Mouse (Mus musculus) neural tube, embryonic 11.5 days (tissue): ENCODE data around the gene Plxnc1. TPM values are rescaled to one million over a fixed set of nuclear protein-coding genes. Genes with fewer than 3 reads are reported as not detected.

ENCODE experiments used
- ATAC-seq: fragments of 200-750 bp; cut with Nextera tagmentation; 2 replicates; pipeline ENCODE4 v1.8.0; 2017; ENCODE audit warnings: moderate number of reproducible peaks, mild to moderate bottlenecking, moderate TSS enrichment, moderate library complexity; ENCODE audit not compliant: insufficient read depth, low FRiP score, low TSS enrichment
- DNase-seq: peaks from one replicate; pipeline ENCODE4 v3.0.0-alpha.2; 2015; ENCODE audit warnings: low spot score
- H3K27ac ChIP-seq: fragments of 300-500 bp; sonication (generic); 2 replicates; pipeline ENCODE4 v1.5.1; 2014; ENCODE audit warnings: low read depth, mild to moderate bottlenecking, low read length
- H3K27me3 ChIP-seq: fragments of 300-500 bp; sonication (generic); 2 replicates; pipeline ENCODE4 v1.6.1; 2014; ENCODE audit warnings: mild to moderate bottlenecking, low read length, mixed read lengths; ENCODE audit not compliant: control insufficient read depth, insufficient read depth
- H3K36me3 ChIP-seq: fragments of 300-500 bp; sonication (generic); 2 replicates; pipeline ENCODE4 v1.6.1; 2014; ENCODE audit warnings: mild to moderate bottlenecking, low read length, moderate library complexity, mixed read lengths; ENCODE audit not compliant: control insufficient read depth, insufficient read depth
- H3K4me1 ChIP-seq: fragments of 300-500 bp; sonication (generic); 2 replicates; pipeline ENCODE4 v1.6.1; 2014; ENCODE audit warnings: low read length, mixed read lengths; ENCODE audit not compliant: control insufficient read depth, insufficient read depth
- H3K4me2 ChIP-seq: fragments of 300-500 bp; sonication (generic); 2 replicates; pipeline ENCODE4 v1.6.1; 2014; ENCODE audit warnings: low read depth, mild to moderate bottlenecking, moderate library complexity
- H3K4me3 ChIP-seq: fragments of 300-500 bp; sonication (generic); 2 replicates; pipeline ENCODE4 v1.5.1; 2014; ENCODE audit warnings: low read depth, low read length
- H3K9ac ChIP-seq: fragments of 300-500 bp; sonication (generic); 2 replicates; pipeline ENCODE4 v1.6.1; 2014; ENCODE audit warnings: mild to moderate bottlenecking, low read length
- H3K9me3 ChIP-seq: fragments of 300-500 bp; sonication (generic); 2 replicates; pipeline ENCODE4 v1.6.1; 2016; ENCODE audit warnings: low read length; ENCODE audit not compliant: control insufficient read depth
- WGBS: fragments of 180-500 bp; shearing (Covaris S2); extraction: QIAGEN DNeasy Blood & Tissue Kit; methylation state at CpG from one replicate; pipeline ENCODE4 v1.1.7; 2014; 5-methylcytosine and 5-hydroxymethylcytosine counted together
- polyA plus RNA-seq: library from polyadenylated mRNA; unstranded; fragments of >200 nt; fragmentation: Nextera tagmentation; extraction: Ambion mirVana; gene quantifications from 2 replicates; pipeline ENCODE4 v1.2.1, GENCODE M21; 2014

Plxnc1 gene
- polyA plus RNA-seq, 1 experiment from 2014 or later, result 3.1 TPM

DNA sequence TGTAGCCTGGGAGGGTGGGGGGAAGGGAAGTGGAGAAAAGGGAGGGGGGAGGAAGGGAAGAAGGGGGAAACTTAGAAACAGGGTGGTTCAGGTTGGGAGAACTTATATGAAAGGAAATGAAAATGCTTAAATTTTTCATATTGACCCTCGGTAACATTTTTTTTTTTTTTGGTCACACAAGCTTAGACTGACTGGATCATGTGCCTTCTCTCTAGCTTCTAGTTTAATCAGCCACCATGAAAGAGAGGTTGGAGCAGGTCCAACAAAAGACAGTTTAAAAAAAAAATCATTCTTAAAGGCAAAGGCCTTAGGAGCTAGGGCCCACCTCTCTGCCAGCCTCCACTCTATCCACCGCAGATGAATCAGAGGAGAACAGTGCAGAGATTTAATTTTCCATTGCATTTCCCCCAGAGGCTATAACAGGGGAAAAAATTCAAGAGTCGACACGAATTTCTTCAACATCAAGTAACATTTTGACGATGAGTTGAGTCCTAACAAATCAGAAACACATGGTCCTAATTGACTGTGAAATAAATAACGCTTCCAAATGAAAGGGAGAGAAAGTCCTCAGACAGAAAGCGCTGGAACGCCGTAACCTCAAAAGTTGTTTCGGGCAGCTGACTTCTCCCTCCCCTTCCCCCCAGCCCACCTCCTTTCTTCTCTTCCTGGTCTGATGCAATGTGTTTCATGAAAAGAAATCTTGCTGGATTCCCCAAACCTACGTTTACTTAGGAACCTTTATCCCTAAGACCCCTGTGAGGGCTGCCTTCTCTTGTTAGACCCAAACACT lies 120.5 kb downstream of the Plxnc1 start:
- Histone ChIP-seq H3K4me3 (no peak overlapping the region), H3K27ac (no peak overlapping the region), H3K4me2 (no peak overlapping the region), H3K9ac (no peak overlapping the region), H3K27me3 (no peaks in the 10 kb centered on the region), H3K36me3 (no peaks in the 10 kb centered on the region), H3K9me3 (no peaks in the 10 kb centered on the region), H3K4me1 (no peaks in the 10 kb centered on the region; the same call in 1 of the 2 replicates)
- DNase-seq, result no peak
- WGBS, result 61% methylated on average over 11 of the region's 11 CpGs
- no peak for ATAC-seq

DNA sequence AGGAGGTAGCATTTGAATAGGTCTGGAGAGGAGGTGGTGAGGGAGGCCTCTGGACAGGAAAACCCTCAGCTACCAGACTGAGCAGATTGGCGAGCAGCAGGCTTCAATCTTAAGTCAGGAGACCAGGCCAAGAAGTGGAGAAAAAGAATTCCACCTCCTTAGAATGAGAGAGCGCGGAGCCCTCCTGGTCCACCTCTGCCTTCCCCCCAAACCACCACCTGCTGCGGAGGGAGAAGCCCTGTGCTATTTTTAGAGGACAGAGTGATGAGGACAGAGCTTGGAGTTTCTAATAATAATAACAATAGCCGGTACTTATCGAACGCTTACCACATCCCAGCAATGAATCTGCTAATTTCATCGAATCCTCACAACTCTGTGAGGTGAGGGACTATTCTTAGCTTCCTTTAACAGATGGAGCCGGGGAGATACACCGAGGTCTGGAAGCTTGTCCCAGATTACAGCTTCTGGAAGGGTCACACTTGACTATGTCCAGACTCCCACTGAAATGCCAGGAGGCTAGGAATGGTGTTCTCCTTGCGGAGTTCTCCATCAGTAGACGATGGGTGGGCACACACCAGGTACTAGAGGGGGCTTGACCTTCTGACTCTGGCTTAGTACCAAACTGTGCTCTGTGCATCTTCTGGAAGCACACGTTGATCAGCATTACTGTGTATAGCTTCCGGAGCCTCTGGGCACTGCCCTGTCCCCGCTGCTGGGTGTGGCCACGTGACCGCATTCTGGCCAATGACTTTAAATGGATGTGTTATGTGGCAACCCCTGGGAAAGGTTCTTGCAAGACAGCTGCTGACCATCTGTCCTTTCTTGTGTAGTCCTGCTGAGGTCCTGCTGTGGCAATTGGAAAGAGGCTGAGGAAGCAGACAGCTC lies 125.6 kb downstream of the Plxnc1 start:
- ATAC-seq, result no peak
- no peaks in the 10 kb centered on the region for H3K9me3 ChIP-seq
- H3K36me3 ChIP-seq, result no peaks in the 10 kb centered on the region
- no peaks in the 10 kb centered on the region for H3K27me3 ChIP-seq
- H3K9ac ChIP-seq, result no peak overlapping the region
- no peak overlapping the region for H3K27ac ChIP-seq
- no peak overlapping the region for H3K4me2 ChIP-seq
- DNase-seq, result peak; percentile 40
- H3K4me1 ChIP-seq, result no peaks in the 10 kb centered on the region; the same call in 1 of the 2 replicates
- 79% methylated on average over 17 of the region's 17 CpGs for WGBS
- H3K4me3 ChIP-seq, result no peak overlapping the region

- Histone ChIP-seq H3K27ac (no peak overlapping the region), H3K9ac (no peak overlapping the region), H3K4me2 (no peak overlapping the region), H3K27me3 (no peaks in the 10 kb centered on the region), H3K9me3 (no peaks in the 10 kb centered on the region), H3K4me3 (no peak overlapping the region), H3K36me3 (no peaks in the 10 kb centered on the region), H3K4me1 (no peaks in the 10 kb centered on the region; the same call in 1 of the 2 replicates)
- ATAC-seq (no peak), DNase-seq (no peak)
- WGBS, result 92% methylated on average over 3 of the region's 3 CpGs
Measured at GRCm38 (mm10) chr10:94818127-94818526, 126.5 kb downstream of the Plxnc1 start.

GRCm38 (mm10) chr10:94811907-94812851 lies 132.5 kb downstream of the Plxnc1 start:
- H3K4me1 ChIP-seq, result no peaks in the 10 kb centered on the region
- H3K9ac ChIP-seq, result no peak overlapping the region
- 63% methylated on average over 17 of the region's 17 CpGs for WGBS
- no peak overlapping the region for H3K27ac ChIP-seq
- H3K27me3 ChIP-seq, result no peaks in the 10 kb centered on the region
- H3K36me3 ChIP-seq, result no peaks in the 10 kb centered on the region
- H3K4me2 ChIP-seq, result no peak overlapping the region
- ATAC-seq (no peak), DNase-seq (no peak)
- H3K9me3 ChIP-seq, result no peaks in the 10 kb centered on the region
- H3K4me3 ChIP-seq, result no peak overlapping the region

DNA sequence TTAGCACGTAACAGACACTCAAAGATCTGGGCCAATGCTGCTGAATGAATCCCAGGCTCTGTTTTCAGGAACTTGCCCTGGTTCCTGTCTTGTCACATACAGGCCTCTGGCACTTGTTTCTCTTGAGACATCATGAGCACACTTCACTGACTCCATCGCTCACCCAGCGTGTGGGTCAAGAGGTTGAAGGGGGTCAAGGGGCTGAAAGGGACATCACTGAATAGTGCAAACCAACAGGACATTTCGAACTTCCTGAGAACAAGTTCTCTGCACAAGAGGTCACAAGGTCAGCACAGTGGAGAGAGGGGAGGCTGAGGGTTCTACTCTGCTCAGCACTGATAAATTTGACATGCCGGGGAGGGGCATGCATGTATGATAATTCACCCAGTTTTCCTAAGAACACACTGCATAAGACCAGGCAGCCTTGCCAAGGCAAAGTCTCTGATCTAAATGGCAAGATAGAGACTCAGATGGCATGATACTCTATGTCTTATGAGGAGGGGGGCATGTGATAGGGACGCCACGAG lies 134.6 kb downstream of the Plxnc1 start:
- H3K9ac ChIP-seq, result no peak overlapping the region
- ATAC-seq (no peak), DNase-seq (no peak)
- no peaks in the 10 kb centered on the region for H3K9me3 ChIP-seq
- WGBS, result 64% methylated on average over 7 of the region's 7 CpGs
- no peaks in the 10 kb centered on the region for H3K4me1 ChIP-seq
- H3K4me3 ChIP-seq, result no peak overlapping the region
- H3K36me3 ChIP-seq, result no peaks in the 10 kb centered on the region
- no peaks in the 10 kb centered on the region for H3K27me3 ChIP-seq
- no peak overlapping the region for H3K27ac ChIP-seq
- no peak overlapping the region for H3K4me2 ChIP-seq

DNA sequence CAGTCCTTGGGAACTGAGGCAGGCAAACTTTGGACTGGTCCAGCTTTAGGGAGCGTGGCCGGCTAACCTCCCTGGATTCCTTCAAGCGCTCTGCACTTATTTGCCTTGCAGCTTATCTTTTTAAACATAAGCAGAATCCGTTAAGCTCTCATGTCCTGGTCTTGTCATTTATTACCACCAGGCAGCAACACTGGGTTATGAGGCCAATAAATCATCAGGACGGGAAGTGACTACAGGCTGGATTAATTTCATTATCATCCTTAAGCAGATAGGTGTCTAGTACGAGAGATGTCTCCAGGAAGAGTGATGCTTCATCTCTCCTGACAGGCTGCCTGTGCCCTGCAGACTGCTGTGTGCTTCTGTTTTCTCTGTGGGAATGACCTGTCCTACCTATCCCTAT lies 136.4 kb downstream of the Plxnc1 start:
- ATAC-seq (no peak), DNase-seq (no peak)
- Histone ChIP-seq H3K36me3 (no peaks in the 10 kb centered on the region), H3K27ac (no peak overlapping the region), H3K27me3 (no peaks in the 10 kb centered on the region), H3K9ac (no peak overlapping the region), H3K4me3 (no peak overlapping the region), H3K9me3 (no peaks in the 10 kb centered on the region), H3K4me2 (no peak overlapping the region), H3K4me1 (no peaks in the 10 kb centered on the region)
- 71% methylated on average over 6 of the region's 6 CpGs for WGBS

GRCm38 (mm10) chr10:94807323-94807722 lies 137.3 kb downstream of the Plxnc1 start:
- no peak for ATAC-seq
- H3K4me2 ChIP-seq, result no peak overlapping the region
- no peaks in the 10 kb centered on the region for H3K36me3 ChIP-seq
- H3K27me3 ChIP-seq, result no peaks in the 10 kb centered on the region
- no peaks in the 10 kb centered on the region for H3K4me1 ChIP-seq
- WGBS, result 86% methylated on average over 7 of the region's 7 CpGs
- no peak overlapping the region for H3K9ac ChIP-seq
- H3K27ac ChIP-seq, result no peak overlapping the region
- DNase-seq, result no peak
- no peaks in the 10 kb centered on the region for H3K9me3 ChIP-seq
- H3K4me3 ChIP-seq, result no peak overlapping the region

- no peak for DNase-seq
- WGBS, result 94% methylated on average over 1 of the region's 1 CpGs
- no peak overlapping the region for H3K4me2 ChIP-seq
Measured at GRCm38 (mm10) chr10:94804909-94805220, 139.8 kb downstream of the Plxnc1 start.

More at GRCm38 (mm10) chr10:94804909-94805220, 139.8 kb downstream of the Plxnc1 start:
- H3K4me3 ChIP-seq, result no peak overlapping the region
- H3K36me3 ChIP-seq, result no peaks in the 10 kb centered on the region
- H3K9me3 ChIP-seq, result no peaks in the 10 kb centered on the region
- no peak overlapping the region for H3K27ac ChIP-seq
- H3K4me1 ChIP-seq, result no peaks in the 10 kb centered on the region
- H3K27me3 ChIP-seq, result no peaks in the 10 kb centered on the region
- no peak for ATAC-seq
- no peak overlapping the region for H3K9ac ChIP-seq
